Mouse (Mus musculus) layer of hippocampus, postnatal 10 days (tissue): ENCODE measurements around the gene Sox5. TPM values are rescaled to one million over a fixed set of nuclear protein-coding genes. Genes with fewer than 3 reads are reported as not detected.

Source experiments
- DNase-seq, 2 experiments: peaks; one replicate each; pipeline ENCODE4 v3.0.0; 2021; ENCODE audit warnings: low spot score in 2 of 2
- total RNA-seq, 2 experiments: library from RNA; stranded (reverse); gene quantifications; 2 replicates each; pipeline ENCODE4 v1.2.3; 2021

Gene Sox5
- total RNA-seq, 2 experiments from 2014 or later: 57.0 to 61.7 TPM

DNA sequence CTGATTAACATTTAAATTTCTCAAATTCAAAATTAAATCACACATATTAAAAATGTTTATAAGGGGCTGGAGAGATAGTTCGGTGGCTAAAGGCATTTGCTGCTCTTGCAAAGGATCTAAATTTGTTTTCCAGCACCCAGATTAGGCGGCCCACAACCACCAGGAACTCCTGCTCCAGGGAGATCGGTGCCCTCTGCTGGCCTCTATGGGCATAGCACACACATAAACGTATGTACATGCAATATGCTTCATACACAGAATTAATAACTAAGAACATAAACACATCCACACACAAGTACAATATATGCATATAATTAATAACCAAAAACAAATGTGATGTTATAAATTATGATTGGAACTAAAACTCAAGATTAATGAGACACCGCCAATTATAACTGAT is 283.6 kb downstream of the Sox5 start:
- DNase-seq: no peak

DNA sequence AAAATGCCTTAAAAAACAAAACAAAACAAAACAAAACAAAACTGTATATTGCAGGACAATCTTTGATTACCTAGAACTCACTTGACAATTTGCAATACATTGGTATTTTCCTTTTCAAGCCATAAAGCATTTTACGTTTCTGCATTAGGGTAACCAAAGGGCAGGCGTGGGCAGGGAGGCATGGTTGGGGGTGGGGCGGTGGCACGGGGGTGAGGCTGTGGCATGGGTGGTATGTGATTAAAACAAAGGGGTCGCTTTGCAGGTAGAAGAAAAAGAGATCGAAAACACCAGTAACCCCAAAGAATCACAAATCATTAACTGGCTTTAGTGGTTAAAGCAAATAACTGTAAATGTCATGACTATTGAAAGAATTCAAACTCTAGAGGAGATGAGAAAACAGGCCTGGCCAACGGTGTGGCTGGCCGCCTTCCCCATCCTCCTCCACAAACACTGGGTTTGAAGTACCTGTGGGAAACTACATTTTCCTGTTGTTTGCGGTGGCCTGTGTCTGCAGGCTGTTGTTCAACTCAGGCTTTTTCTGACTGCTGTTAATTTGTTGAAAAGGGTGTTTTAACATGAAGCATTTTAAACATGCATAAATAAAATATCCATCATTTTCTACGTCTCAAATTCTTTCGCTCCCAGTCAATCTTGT is 289.9 kb downstream of the Sox5 start:
- no peak for DNase-seq

DNA sequence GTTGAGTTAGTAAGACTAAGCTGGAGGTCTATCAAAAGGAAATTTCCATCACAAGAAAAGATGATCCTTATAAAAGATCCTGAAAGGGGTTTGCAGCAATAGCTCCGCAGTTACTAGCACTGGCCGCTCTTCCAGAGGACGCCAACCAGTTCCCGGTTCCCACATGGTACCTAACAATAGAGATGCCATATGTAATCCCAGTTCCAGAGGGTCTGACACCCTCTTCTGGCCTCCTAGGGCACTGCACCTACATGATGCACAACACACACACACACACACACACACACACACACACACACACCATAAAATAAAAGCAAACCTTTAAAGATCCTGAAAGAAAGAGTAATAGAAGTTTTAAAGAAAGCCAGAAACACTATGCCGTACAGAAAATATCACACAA is 290.9 kb downstream of the Sox5 start:
- no peak for DNase-seq

DNA sequence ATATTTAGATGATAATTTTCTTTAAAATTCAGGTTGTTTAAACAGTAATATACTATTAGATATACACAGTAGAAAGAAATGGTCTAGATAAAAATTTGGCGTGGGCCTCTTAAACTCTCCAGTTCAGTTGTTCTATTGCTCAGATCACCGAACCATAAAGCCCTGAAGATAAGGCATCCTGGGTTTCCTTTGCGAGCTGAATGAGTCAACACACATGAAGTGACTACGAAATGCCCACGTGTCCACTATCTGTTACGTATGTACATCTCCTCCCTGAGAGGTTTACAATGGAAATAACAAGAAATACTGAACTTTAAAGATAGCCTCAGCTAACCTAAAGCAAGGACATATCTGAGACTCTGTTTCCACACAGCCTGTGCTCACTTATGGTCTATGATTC is 296.2 kb downstream of the Sox5 start:
- no peak for DNase-seq

DNA sequence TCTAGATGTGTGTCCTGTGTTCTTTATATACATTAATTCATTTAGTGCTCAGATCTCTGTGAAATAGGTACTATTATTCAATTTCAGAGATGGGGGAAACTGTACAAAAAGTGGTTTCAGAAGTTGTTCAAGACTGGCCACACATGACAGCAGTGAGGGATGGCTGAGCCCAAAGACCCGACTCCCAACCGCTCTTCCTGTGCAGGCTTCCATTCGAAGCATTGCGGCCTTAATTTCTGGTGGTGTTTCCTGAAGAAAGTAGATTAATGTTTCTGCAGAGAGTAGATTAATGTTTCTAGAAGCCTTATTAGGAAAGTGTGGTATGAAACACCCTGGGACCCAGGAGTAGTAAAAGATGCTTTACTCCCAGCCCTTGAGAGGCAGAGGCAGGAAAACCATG is 298.6 kb downstream of the Sox5 start:
- no peak for DNase-seq

DNA sequence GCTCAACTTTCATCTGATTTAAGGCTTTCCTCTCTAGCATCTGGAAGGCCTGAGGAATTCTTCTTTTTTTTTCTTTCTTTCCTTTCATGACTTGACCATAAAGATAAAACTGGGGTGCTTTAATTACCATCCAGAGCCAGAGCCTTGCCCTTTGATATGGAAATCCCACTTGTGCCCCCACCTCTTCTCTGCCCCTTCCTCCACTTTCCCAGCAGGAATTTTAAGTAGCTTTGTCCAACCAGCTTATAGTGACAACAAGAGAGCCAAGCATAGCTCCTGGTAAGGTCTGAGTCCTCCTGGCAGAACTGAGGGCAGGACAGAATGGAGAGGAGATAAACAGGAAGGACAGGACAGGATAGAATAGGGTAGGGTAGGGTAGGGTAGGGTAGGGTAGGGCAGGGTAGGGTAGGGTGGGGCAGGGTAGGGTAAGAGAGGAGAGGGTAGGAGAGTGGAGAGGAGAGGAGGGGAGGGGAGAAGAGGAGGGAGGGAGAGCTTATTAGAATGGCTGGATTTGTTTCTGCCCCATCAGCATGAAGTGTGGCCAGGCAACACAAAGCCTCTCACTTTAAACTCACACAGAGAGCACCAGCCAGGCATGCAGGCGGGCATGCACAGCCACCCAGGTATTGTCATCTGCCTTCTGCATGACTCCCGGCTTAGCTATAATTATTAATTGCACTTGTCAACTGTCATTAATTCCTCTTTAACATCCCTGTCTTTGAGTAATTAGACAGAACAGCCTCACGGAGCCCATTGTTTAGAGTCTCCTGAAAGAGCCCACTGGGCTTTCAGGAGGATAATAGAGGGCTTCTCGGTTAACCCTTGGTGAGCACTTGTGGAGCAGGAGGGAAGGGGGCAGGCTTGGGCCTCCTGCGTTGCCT is 300.9 kb downstream of the Sox5 start:
- no peak for DNase-seq

DNA sequence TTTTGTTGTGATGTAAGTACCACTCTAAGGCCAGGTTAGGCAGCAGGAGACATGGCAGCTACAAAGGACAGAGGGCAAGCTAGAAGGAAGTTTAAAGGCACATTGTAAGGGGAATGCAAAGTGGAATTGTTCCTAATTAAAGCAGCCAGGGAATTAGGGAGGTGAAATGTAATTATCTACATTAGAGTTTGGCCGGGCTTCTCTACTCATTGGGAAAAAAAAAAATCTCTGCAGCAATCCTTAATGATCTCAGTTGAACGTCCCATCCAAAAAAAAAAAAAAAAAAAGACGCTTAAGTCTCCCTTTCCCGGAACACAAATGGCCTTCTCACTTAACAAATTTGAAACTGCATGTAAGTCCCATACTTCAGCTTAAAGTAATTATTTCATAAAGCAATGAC is 301.9 kb downstream of the Sox5 start:
- no peak for DNase-seq

DNA sequence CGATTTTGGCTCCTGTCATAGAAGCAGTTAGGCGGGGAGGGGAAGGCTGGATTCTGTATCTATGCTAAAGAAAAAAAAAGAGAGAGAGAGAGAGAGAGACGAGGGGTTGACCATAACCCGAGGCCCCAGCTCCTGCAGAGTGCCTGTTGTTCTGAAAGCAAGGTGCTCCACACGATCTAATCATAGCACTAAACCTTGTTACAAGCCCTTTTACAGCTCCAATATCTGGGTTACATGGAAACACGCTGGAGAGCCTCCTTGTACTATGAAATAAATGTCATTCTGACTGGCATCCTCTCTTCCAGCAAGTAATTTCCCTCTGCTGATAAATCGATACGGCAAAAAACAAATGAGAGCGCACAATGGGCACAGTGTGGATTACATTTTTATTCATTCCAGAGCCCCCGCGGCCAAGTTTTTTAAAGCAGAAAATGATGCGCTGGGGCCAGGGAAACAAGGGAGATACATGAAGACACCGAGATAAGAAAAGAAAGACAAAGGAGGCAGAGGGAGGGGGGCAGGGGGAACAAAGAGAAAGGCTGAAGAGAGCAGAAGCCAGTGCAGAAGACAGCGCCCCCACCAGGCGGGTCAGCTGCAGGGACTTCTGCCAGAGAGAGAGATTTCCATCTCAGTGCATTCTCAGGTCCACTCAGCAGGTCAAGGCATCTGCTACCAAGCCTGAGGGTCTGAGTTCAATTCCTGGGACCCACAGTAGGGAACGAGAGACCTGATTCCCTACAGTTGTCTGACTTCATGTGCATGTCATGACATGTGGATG is 304.3 kb downstream of the Sox5 start:
- DNase-seq: peak in 1 of 2 experiments; percentile 22

DNA sequence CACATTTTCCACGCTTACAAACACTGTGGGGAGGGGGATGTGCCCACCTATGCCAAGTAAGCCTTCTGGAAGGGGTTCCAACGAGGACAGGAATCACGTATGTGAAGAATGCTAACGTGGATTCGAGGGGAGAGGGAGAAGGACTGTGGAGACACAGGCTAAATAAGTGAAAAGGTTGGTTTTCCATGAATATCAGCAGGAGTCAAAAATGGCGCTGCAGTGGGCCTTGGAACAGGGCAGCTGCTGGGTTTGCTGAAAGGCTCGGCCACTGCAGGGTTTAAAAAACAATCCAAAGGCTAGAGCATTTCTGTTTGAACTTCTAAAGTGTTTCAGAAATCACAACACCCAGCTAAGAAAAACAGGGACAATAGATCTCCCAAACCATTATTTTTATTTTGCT is 308.3 kb downstream of the Sox5 start:
- no peak for DNase-seq

DNA sequence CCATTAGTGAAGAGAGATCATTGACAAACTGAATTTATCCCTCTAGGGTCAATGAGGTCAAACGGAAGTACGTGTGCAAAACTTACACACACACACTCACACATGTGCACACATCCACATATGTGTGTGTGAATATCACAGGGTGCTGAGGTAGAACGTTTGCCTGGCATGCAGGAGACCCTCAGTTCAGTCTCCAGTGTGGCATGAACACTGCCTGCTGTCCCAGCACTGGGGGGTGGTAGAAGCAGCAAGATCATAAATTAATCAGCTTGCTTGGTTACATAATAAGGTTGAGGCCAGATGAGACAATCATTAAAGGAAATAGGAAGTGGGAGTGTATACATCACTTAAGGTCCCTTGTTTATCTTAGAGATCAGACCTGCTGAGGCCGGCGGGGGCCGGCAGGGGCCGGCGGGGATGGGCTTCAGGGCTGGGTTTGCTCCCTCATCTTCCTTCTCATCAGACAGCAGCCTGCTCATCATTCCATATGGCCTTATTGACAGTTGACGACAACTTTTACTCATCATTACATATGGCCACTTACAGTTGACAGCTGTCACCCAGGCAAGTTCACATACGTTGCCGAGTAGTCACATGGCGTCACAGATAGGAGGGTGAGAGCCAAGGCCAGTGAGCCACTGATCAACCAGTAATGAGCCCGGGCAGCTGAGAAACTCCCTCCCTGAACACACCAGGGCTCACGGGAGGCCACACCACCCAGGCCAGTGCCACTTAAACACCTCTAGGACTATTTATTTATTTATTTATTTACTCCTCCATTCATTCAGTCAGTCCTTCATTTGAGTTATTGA is 309.5 kb downstream of the Sox5 start:
- DNase-seq: no peak

DNA sequence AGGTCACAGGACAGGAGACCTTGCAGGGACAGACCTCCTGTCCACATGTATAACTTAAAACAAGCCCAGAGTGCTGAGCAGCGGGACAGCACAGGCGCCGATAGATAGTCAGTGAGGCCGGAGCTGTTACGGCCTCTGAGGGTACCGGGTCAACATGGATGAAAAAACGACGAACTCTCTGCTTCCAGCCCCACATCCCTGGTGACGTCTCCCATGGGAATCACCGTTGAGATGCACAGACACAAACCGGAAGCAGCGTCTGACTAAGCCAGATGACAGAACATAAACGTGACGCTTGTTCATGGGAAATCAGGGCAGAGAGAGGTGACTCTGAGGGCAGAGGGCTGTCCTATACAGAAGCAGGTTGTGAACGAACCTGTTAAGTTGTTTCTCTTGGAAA is 315.1 kb downstream of the Sox5 start:
- no peak for DNase-seq

DNA sequence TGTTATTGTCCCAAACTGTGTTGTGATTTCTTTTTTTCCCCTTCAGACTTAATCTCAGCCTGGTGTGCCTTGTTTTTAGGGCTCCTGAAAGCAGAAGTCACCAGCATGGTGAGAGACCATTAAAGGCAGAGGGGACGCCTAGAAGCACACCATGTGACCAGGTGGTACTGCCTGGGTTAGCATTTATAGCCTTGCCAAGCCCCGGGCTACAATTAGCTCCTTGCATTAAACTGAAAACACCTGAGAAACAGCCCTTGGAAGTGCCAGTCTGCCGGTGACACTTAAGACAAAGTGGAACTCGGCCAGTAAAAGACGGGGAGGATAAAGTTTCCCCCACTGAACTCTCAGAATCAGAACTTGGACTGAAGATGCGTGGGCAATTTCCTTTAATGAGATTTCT is 318.1 kb downstream of the Sox5 start:
- DNase-seq: no peak

DNA sequence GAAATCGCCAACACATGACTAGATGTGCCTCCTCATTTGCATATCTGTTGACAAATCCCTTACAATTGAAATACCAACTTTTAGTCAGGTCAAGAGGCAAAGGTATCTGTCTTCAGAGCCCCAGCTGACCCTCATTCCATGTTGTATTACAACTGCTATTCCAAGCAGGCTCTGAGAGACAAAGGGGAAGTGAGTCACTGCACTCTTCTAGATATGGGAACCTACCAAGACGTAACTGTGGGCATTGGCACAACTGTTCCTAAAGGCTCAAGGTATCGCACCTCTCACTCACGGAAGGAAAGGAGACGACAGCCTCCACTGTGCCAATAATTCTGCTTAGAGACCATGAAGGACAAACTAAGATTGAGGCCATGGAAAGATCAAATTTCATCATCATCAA is 318.5 kb downstream of the Sox5 start:
- no peak for DNase-seq

DNA sequence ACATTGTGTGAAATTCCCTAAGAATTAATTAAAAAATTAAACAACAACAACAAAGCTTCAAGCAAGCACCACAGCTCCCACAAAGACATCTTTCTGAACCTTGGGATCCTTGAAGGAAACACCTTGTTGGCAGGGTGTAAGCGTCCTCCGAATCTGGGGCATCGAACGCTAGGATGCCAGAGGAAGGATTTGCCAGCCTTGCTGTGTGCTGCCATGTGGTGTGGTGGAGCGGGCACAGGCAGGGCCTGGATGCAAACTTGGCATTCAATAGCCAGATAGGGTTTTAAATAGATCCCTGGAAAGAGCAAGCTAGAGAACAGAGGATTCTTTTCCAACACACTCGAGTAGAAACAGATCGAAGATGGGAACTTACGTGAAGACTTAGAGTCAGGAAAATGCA is 322.3 kb downstream of the Sox5 start:
- DNase-seq: no peak

DNA sequence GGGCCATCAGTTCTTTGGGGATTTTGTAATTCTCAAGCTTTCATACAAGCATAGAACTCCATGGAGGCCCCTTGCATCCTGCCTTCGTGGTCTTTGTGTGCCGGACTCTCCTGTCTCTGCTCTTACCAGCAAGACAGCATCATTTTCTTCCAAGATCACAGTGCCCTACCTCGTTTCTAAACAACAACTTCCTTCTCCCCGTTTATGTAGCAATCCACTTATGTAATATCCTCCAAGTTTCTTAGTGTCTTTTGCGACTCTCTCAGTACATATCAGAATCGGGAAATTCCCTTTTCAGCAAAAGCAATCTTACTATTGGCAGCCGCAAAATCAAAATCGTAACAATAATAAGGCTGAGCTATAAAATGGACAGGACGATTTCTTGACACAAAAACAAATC is 324.3 kb downstream of the Sox5 start:
- DNase-seq: no peak

DNA sequence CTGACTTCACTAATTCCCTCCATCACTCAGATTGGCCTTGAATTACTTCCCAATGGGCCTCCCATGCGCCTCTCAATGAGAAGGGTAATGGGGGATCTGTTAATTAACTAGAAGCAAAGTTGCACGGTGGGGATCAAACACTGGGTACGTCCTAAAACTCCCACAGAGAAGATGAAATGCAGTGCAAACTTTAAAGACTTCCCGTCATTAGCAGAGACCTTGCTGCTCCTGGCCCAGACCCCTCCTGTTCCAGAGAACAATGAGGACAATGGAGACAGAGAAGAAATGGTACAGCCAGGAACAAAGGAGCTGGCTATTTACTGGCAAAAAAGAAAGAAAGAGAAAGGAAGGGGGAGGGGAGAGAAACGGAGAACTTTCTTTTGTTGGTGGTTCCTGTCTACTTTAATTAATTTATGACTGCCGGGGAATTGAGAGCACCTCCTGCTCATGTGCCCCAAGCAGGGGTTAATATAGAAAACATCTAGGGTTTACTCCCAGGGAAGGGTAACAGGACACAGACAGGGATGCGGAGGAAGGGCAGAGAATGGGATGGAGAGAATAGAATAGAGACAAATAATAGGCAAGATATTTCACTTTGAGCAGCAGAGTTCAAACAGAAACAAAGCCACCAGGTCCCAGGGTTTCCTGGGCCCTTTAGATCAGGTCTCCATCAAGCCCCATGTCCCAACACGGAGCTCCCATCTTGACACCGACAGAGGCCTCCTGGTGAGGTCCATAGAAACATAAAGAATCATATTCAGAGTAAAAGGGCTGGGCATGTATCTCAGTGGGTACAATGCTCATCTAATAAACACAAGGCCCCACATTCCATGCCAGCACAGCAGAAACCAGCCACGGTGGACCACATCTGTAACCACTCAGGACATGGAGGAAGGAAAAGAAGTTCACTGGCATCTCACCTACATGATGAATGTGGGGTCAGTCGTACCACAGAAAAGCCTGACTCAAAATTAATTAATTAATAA is 327.2 kb downstream of the Sox5 start:
- DNase-seq: no peak

DNA sequence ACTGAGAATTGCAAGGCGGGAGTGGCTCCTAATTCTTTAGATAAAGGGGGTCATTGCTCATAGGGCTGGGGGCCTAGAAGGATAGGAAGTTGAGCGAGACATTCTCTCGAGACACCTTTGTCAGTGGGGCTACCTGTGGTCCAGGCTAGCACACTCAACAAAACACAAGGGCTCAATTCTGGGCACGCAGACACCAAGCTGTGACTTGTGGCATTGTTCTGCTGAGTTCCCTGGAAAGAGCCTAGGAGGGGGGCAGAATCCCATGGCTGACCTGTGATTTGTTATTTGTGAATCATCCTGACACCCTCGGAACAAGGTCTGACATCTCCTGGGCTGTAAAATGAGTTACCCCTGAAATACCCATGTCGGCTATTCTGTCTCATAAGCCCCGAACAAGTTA is 328.2 kb downstream of the Sox5 start:
- DNase-seq: no peak

DNA sequence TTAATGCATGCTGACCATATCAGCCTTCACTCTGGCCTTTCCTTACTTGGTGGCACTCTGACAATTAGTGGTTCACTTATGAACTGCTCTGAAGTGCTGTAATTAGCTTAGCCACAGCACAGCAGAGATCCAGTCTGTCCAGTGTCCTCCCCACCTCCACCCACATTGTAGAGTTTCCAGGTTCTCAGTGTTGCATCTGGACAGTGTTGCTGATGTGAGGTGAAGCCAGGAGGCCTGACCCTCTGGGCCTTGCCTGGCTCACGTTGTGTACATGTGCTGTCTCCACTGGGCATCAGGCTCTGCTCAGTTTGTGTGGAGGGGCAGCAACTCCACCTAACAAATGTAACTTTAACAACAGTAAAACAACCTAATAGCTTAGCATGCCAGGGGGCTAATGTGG is 328.6 kb downstream of the Sox5 start:
- no peak for DNase-seq

DNA sequence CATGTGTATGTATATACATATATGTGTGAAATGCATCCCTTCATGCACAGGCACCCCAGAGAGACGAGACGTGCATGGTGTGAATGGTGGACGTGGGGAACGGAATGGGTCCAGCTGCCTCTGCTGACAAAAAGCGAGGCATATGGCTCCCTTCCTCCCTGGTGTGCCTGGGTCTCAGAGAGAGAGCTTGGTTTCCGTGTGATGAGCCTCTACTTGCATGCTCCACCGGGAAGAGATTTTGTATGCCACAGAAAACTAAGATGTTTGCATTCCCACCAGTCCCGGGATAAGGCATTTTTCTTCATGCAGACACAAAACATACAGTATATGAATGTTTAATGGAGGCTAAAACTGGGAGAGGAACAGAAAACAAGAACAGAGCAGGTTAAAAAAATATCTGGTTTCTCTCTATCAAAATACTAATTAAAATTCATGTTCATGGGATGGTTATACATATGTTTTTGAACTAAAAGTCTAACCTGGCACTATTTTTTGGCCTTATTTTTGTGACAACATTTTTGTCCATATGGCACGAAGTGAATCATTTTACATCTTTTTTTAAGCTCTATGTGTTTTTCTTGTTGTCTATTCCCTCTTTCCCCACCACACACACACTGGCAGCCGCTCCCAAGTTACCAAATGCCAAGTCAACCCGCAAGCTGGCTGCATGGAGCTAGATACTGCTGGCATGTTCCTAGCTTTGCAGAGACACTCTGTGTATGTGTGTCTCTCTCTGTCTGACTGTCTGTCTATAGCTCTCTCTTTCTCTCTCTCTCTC is 329.4 kb downstream of the Sox5 start:
- peak; percentile 60 to 67 for DNase-seq
